Mouse (Mus musculus) heart, embryonic 16.5 days (tissue): Measurements from ENCODE around the gene Cdc37l1. TPM values are rescaled to one million over a fixed set of nuclear protein-coding genes. Genes with fewer than 3 reads are reported as not detected.
A peak's percentile ranks its signal among the peaks of the same experiment; 100 is the strongest.

Source experiments
- ATAC-seq: fragments of 200-750 bp; cut with Nextera tagmentation; replicated peaks from 2 replicates; pipeline ENCODE4 v1.8.0; 2017; ENCODE audit warnings: moderate number of reproducible peaks; ENCODE audit not compliant: insufficient read depth, low FRiP score; ENCODE audit errors: extremely low read depth
- H3K27ac ChIP-seq: fragments of 300-500 bp; sonication (generic); 2 replicates; pipeline ENCODE4 v1.5.1; 2014; ENCODE audit warnings: mild to moderate bottlenecking, low read length, control low read depth, moderate library complexity
- H3K27me3 ChIP-seq: fragments of 300-500 bp; sonication (generic); 2 replicates; pipeline ENCODE4 v1.6.1; 2014; ENCODE audit warnings: low read length, mixed read lengths; ENCODE audit not compliant: control insufficient read depth, insufficient read depth
- H3K36me3 ChIP-seq: fragments of 300-500 bp; sonication (generic); 2 replicates; pipeline ENCODE4 v1.6.1; 2014; ENCODE audit not compliant: control insufficient read depth, insufficient read depth
- H3K4me1 ChIP-seq: fragments of 300-500 bp; sonication (generic); 2 replicates; pipeline ENCODE4 v1.6.1; 2014; ENCODE audit warnings: low read length, mixed read lengths; ENCODE audit not compliant: control insufficient read depth, insufficient read depth
- H3K4me2 ChIP-seq: fragments of 300-500 bp; sonication (generic); 2 replicates; pipeline ENCODE4 v1.6.1; 2014; ENCODE audit warnings: low read depth, mild to moderate bottlenecking, control low read depth, low read length
- H3K4me3 ChIP-seq: fragments of 300-500 bp; sonication (generic); 2 replicates; pipeline ENCODE4 v1.5.1; 2014; ENCODE audit warnings: mild to moderate bottlenecking, control low read depth, low read length
- H3K9ac ChIP-seq: fragments of 300-500 bp; sonication (generic); 2 replicates; pipeline ENCODE4 v1.6.1; 2014; ENCODE audit warnings: low read length, control low read depth
- H3K9me3 ChIP-seq: fragments of 300-500 bp; sonication (generic); replicated peaks from 2 replicates; pipeline ENCODE4 v1.6.1; 2016; ENCODE audit warnings: low read length; ENCODE audit not compliant: control insufficient read depth
- WGBS: fragments of 180-500 bp; shearing (Covaris S2); extraction: QIAGEN DNeasy Blood & Tissue Kit; methylation state at CpG from one replicate; pipeline ENCODE4 v1.1.7; 2014; 5-methylcytosine and 5-hydroxymethylcytosine counted together
- polyA plus RNA-seq: library from polyadenylated mRNA; unstranded; fragments of >200 nt; fragmentation: Nextera tagmentation; extraction: Ambion mirVana; gene quantifications from 2 replicates; pipeline ENCODE4 v1.2.1, GENCODE M21; 2015

The Cdc37l1 gene
- polyA plus RNA-seq, 1 experiment from 2014 or later, result 55.7 TPM

- Histone ChIP-seq H3K9ac (peak within 1 kb of the TSS; percentile 98), H3K27me3 (no peaks in the 10 kb centered on the region), H3K36me3 (no peaks in the 10 kb centered on the region), H3K4me3 (peak within 1 kb of the TSS; percentile 93), H3K9me3 (no peaks in the 10 kb centered on the region), H3K4me2 (peak within 1 kb of the TSS; percentile 66), H3K4me1 (peaks cover 19% of the 10 kb centered on the region), H3K27ac (peak within 1 kb of the TSS; percentile 96)
- under 1% methylated on average over 66 of the region's 68 CpGs for WGBS
- ATAC-seq, result peak; percentile 91
Observed at GRCm38 (mm10) chr19:29047334-29048170, 57.4 kb downstream of the Cdc37l1 start, which contains the start of gene Ak3. Gene Ak3, minus strand, starts transcription at chr19:29047961.

GRCm38 (mm10) chr19:29049401-29050075, 59.4 kb downstream of the Cdc37l1 start:
- peaks cover 17% of the 10 kb centered on the region for H3K4me1 ChIP-seq
- WGBS, result 73% methylated on average over 12 of the region's 12 CpGs
- H3K4me2 ChIP-seq, result no peak overlapping the region
- no peak overlapping the region for H3K9ac ChIP-seq
- H3K27me3 ChIP-seq, result no peaks in the 10 kb centered on the region
- ATAC-seq, result no peak
- no peak overlapping the region for H3K4me3 ChIP-seq
- H3K9me3 ChIP-seq, result no peaks in the 10 kb centered on the region
- H3K36me3 ChIP-seq, result no peaks in the 10 kb centered on the region
- H3K27ac ChIP-seq, result no peak overlapping the region

GRCm38 (mm10) chr19:29050186-29050980, 60.2 kb downstream of the Cdc37l1 start:
- H3K4me2 ChIP-seq, result no peak overlapping the region
- WGBS, result 71% methylated on average over 9 of the region's 9 CpGs

GRCm38 (mm10) chr19:29052786-29053185, 62.6 kb downstream of the Cdc37l1 start:
- H3K4me3 ChIP-seq, result no peak overlapping the region
- H3K27me3 ChIP-seq, result no peaks in the 10 kb centered on the region
- 77% methylated on average over 12 of the region's 12 CpGs for WGBS
- no peaks in the 10 kb centered on the region for H3K36me3 ChIP-seq
- H3K9ac ChIP-seq, result no peak overlapping the region
- no peaks in the 10 kb centered on the region for H3K9me3 ChIP-seq
- peaks cover 2% of the 10 kb centered on the region; the same call in 1 of the 2 replicates for H3K4me1 ChIP-seq
- no peak overlapping the region for H3K27ac ChIP-seq
- no peak overlapping the region for H3K4me2 ChIP-seq
- no peak for ATAC-seq

More at GRCm38 (mm10) chr19:29050186-29050980, 60.2 kb downstream of the Cdc37l1 start:
- no peak for ATAC-seq
- Histone ChIP-seq H3K9me3 (no peaks in the 10 kb centered on the region), H3K4me3 (no peak overlapping the region), H3K4me1 (peaks cover 16% of the 10 kb centered on the region), H3K36me3 (no peaks in the 10 kb centered on the region), H3K27me3 (no peaks in the 10 kb centered on the region), H3K27ac (no peak overlapping the region), H3K9ac (no peak overlapping the region)

GRCm38 (mm10) chr19:29054594-29054993, 64.4 kb downstream of the Cdc37l1 start:
- Histone ChIP-seq H3K9ac (no peak overlapping the region), H3K27me3 (no peaks in the 10 kb centered on the region), H3K4me2 (no peak overlapping the region), H3K36me3 (no peaks in the 10 kb centered on the region), H3K9me3 (no peaks in the 10 kb centered on the region), H3K27ac (no peak overlapping the region), H3K4me1 (no peaks in the 10 kb centered on the region), H3K4me3 (no peak overlapping the region)
- no peak for ATAC-seq
- 76% methylated on average over 6 of the region's 6 CpGs for WGBS

GRCm38 (mm10) chr19:29055469-29055868, 65.3 kb downstream of the Cdc37l1 start:
- H3K4me1 ChIP-seq, result no peaks in the 10 kb centered on the region
- H3K27ac ChIP-seq, result no peak overlapping the region
- H3K4me3 ChIP-seq, result no peak overlapping the region
- H3K4me2 ChIP-seq, result no peak overlapping the region
- H3K9ac ChIP-seq, result no peak overlapping the region
- no peaks in the 10 kb centered on the region for H3K36me3 ChIP-seq
- no peaks in the 10 kb centered on the region for H3K27me3 ChIP-seq
- ATAC-seq, result no peak
- no peaks in the 10 kb centered on the region for H3K9me3 ChIP-seq
- 81% methylated on average over 4 of the region's 4 CpGs for WGBS

GRCm38 (mm10) chr19:29058741-29059140, 68.6 kb downstream of the Cdc37l1 start:
- no peak for ATAC-seq
- Histone ChIP-seq H3K4me2 (no peak overlapping the region), H3K36me3 (no peaks in the 10 kb centered on the region), H3K27me3 (no peaks in the 10 kb centered on the region), H3K9me3 (no peaks in the 10 kb centered on the region), H3K4me1 (no peaks in the 10 kb centered on the region), H3K9ac (no peak overlapping the region), H3K4me3 (no peak overlapping the region), H3K27ac (no peak overlapping the region)
- 79% methylated on average over 5 of the region's 5 CpGs for WGBS

GRCm38 (mm10) chr19:29059688-29060087, 69.5 kb downstream of the Cdc37l1 start:
- no peaks in the 10 kb centered on the region for H3K36me3 ChIP-seq
- no peak for ATAC-seq

More at GRCm38 (mm10) chr19:29059688-29060087, 69.5 kb downstream of the Cdc37l1 start:
- H3K4me3 ChIP-seq, result no peak overlapping the region
- peaks cover 6% of the 10 kb centered on the region; the same call in 1 of the 2 replicates for H3K4me1 ChIP-seq
- H3K27ac ChIP-seq, result no peak overlapping the region
- WGBS, result 77% methylated on average over 2 of the region's 2 CpGs
- H3K27me3 ChIP-seq, result no peaks in the 10 kb centered on the region
- H3K9me3 ChIP-seq, result no peaks in the 10 kb centered on the region
- H3K9ac ChIP-seq, result no peak overlapping the region
- no peak overlapping the region for H3K4me2 ChIP-seq
